Comparison of ENCODE assay signal across 27 mouse cellular contexts in genomic region chr9:104567096-104567495, GRCm38 (mm10). TPM values are rescaled to one million over a fixed set of nuclear protein-coding genes. Genes with fewer than 3 reads are reported as not detected.
DNase-seq lines count a peak whose midpoint lies in the region; ATAC-seq and TF ChIP-seq lines count a peak whose summit lies in the region.
"Had no signal": no experiment of that assay in that cellular context is flagged by ENCODE, and none has a peak within 500 bp of the region (broad histone marks: within the 10 kb centered on the region; RNA-seq: fewer than 3 reads in every experiment).

No protein-coding gene starts in this region.

- no peaks in the 10 kb centered on the region for H3K9me3 ChIP-seq in forebrain, embryonic 14.5 days (replicated peaks; ENCODE audit: control insufficient read depth, low read length)
- no peaks in the 10 kb centered on the region for H3K9me3 ChIP-seq in forebrain, embryonic 16.5 days (ENCODE audit: control insufficient read depth, low read length)
- H3K9me3 ChIP-seq in midbrain, embryonic 11.5 days (ENCODE audit: control insufficient read depth, low read length), result no peaks in the 10 kb centered on the region
- H3K9me3 ChIP-seq: embryonic facial prominence, embryonic 12.5 days; embryonic facial prominence, embryonic 15.5 days; forebrain, embryonic 15.5 days; heart, embryonic 12.5 days; heart, embryonic 15.5 days; hindbrain, embryonic 15.5 days had no signal

- H3K27ac ChIP-seq in forebrain, embryonic 14.5 days (ENCODE audit: low read depth, low read length), result no peak overlapping the region
- no peak overlapping the region for H3K27ac ChIP-seq in forebrain, embryonic 16.5 days (ENCODE audit: low read length)
- H3K27ac ChIP-seq in olfactory bulb, adult 2 months (ENCODE audit: insufficient read depth, low read depth, low read length), result peak overlapping the region; percentile 41; the same call in 1 of the 2 replicates
- no peak overlapping the region for H3K27ac ChIP-seq in midbrain, embryonic 11.5 days (ENCODE audit: low read depth, low read length)
- H3K27ac ChIP-seq: embryonic facial prominence, embryonic 12.5 days; embryonic facial prominence, embryonic 15.5 days; forebrain, embryonic 15.5 days; heart, embryonic 15.5 days; hindbrain, embryonic 15.5 days had no signal

- no peak overlapping the region for H3K9ac ChIP-seq in forebrain, embryonic 14.5 days (ENCODE audit: low read length)
- no peak overlapping the region for H3K9ac ChIP-seq in forebrain, embryonic 16.5 days (replicated peaks; ENCODE audit: low read depth, low read length)
- H3K9ac ChIP-seq in midbrain, embryonic 11.5 days (ENCODE audit: low read length), result no peak overlapping the region
- H3K9ac ChIP-seq: embryonic facial prominence, embryonic 12.5 days; embryonic facial prominence, embryonic 15.5 days; forebrain, embryonic 15.5 days; heart, embryonic 12.5 days; heart, embryonic 15.5 days; hindbrain, embryonic 15.5 days had no signal

- H3K36me3 ChIP-seq in forebrain, embryonic 14.5 days (ENCODE audit: control insufficient read depth, insufficient read depth, low read length), result no peaks in the 10 kb centered on the region
- H3K36me3 ChIP-seq in forebrain, embryonic 16.5 days (ENCODE audit: control insufficient read depth, insufficient read depth), result no peaks in the 10 kb centered on the region
- H3K36me3 ChIP-seq in midbrain, embryonic 11.5 days (ENCODE audit: control insufficient read depth, insufficient read depth, low read length), result no peaks in the 10 kb centered on the region
- H3K36me3 ChIP-seq: embryonic facial prominence, embryonic 12.5 days; embryonic facial prominence, embryonic 15.5 days; forebrain, embryonic 15.5 days; heart, embryonic 12.5 days; heart, embryonic 15.5 days; hindbrain, embryonic 15.5 days had no signal

- H3K4me3 ChIP-seq in forebrain, embryonic 14.5 days (ENCODE audit: low read depth, low read length), result no peak overlapping the region
- no peak overlapping the region for H3K4me3 ChIP-seq in forebrain, embryonic 16.5 days (replicated peaks; ENCODE audit: low read length)
- H3K4me3 ChIP-seq in olfactory bulb, adult 2 months (ENCODE audit: insufficient read depth, low read depth, low read length), result no peak overlapping the region
- H3K4me3 ChIP-seq in midbrain, embryonic 11.5 days (ENCODE audit: low read depth, low read length), result no peak overlapping the region
- H3K4me3 ChIP-seq: embryonic facial prominence, embryonic 12.5 days; embryonic facial prominence, embryonic 15.5 days; forebrain, embryonic 15.5 days; heart, embryonic 12.5 days; heart, embryonic 15.5 days; hindbrain, embryonic 15.5 days had no signal

- no peak for ATAC-seq in forebrain, embryonic 14.5 days
- ATAC-seq in forebrain, embryonic 16.5 days, result no peak
- ATAC-seq in midbrain, embryonic 11.5 days (ENCODE audit: low FRiP score), result no peak
- ATAC-seq: activated CD4-positive, CD25-positive, alpha-beta regulatory T cell, adult 4 months; forebrain, embryonic 15.5 days had no signal

- H3K4me1 ChIP-seq in forebrain, embryonic 14.5 days (ENCODE audit: control insufficient read depth, insufficient read depth, low read length), result no peaks in the 10 kb centered on the region
- peaks cover 16% of the 10 kb centered on the region for H3K4me1 ChIP-seq in forebrain, embryonic 16.5 days (replicated peaks; ENCODE audit: control insufficient read depth, insufficient read depth, low read length)
- peaks cover 8% of the 10 kb centered on the region for H3K4me1 ChIP-seq in olfactory bulb, adult 2 months (ENCODE audit: control insufficient read depth, insufficient read depth, low read length)
- H3K4me1 ChIP-seq in midbrain, embryonic 11.5 days (ENCODE audit: control insufficient read depth, insufficient read depth, low read length), result peaks cover 4% of the 10 kb centered on the region; the same call in 1 of the 2 replicates
- H3K4me1 ChIP-seq: embryonic facial prominence, embryonic 12.5 days; embryonic facial prominence, embryonic 15.5 days; heart, embryonic 15.5 days had no signal

- WGBS in forebrain, embryonic 14.5 days, result 68% methylated on average over 7 of the region's 7 CpGs
- 67% methylated on average over 7 of the region's 7 CpGs for WGBS in forebrain, embryonic 16.5 days
- WGBS in olfactory bulb, adult 2 months, result 43% methylated on average over 7 of the region's 7 CpGs
- WGBS in midbrain, embryonic 11.5 days, result 76% methylated on average over 7 of the region's 7 CpGs

- TF ChIP-seq POLR2A in olfactory bulb, adult 2 months (IDR thresholded peaks at IDR 0.05; ENCODE audit: insufficient read depth, low read depth, low read length), result no peak

- no peak overlapping the region for H3K4me2 ChIP-seq in forebrain, embryonic 14.5 days (ENCODE audit: low read length)
- no peak overlapping the region for H3K4me2 ChIP-seq in forebrain, embryonic 16.5 days (ENCODE audit: low read length)
- no peak overlapping the region for H3K4me2 ChIP-seq in midbrain, embryonic 11.5 days
- H3K4me2 ChIP-seq: embryonic facial prominence, embryonic 12.5 days; embryonic facial prominence, embryonic 15.5 days; forebrain, embryonic 15.5 days; heart, embryonic 12.5 days; heart, embryonic 15.5 days; hindbrain, embryonic 15.5 days had no signal

- peaks cover 6% of the 10 kb centered on the region; the same call in 1 of the 2 replicates for H3K27me3 ChIP-seq in forebrain, embryonic 14.5 days (replicated peaks; ENCODE audit: control insufficient read depth, insufficient read depth, low read length)
- H3K27me3 ChIP-seq in forebrain, embryonic 16.5 days (replicated peaks; ENCODE audit: control insufficient read depth, insufficient read depth, low read length), result peaks cover 3% of the 10 kb centered on the region; the same call in 1 of the 2 replicates
- peaks cover 9% of the 10 kb centered on the region; the same call in 1 of the 2 replicates for H3K27me3 ChIP-seq in midbrain, embryonic 11.5 days (ENCODE audit: control insufficient read depth, insufficient read depth, low read length)

- DNase-seq in forebrain, embryonic 14.5 days (ENCODE audit: low spot score), result peak; percentile 46
- peak; percentile 36 to 72 for DNase-seq in layer of hippocampus, adult 18-20 months (ENCODE audit: low spot score in 2 of 2)
- no peak for DNase-seq in layer of hippocampus, adult 9-10 months (ENCODE audit: low spot score)
- peak; percentile 21 to 29 for DNase-seq in layer of hippocampus, postnatal 10 days (ENCODE audit: low spot score in 2 of 2)
- DNase-seq in midbrain, embryonic 11.5 days (ENCODE audit: low spot score, missing footprints), result no peak
- no peak for DNase-seq in adrenal gland, postnatal 36 days
- DNase-seq: adrenal gland, adult 8-10 months; cerebellum, adult 11 months; cerebellum, adult 2 months; cerebellum, adult 9-11 months; cerebellum, postnatal 25 days; gastrocnemius, postnatal 10 days; heart, adult 11 months; heart, postnatal 14 days; heart, postnatal 4 days had no signal

- no peak for TF ChIP-seq CTCF in olfactory bulb, adult 2 months (IDR thresholded peaks at IDR 0.05; ENCODE audit: insufficient read depth, low read depth, low read length)

RNA-seq across cellular contexts. Expression of gene Cpne4, which starts 20.0 kb away (rescaled TPM):
- 15.6 and 19.2 TPM in 2 replicates for polyA plus RNA-seq in forebrain, embryonic 14.5 days (2014; fragmentation: Nextera tagmentation; extraction: Ambion mirVana)
- polyA plus RNA-seq in forebrain, embryonic 16.5 days (2015; fragmentation: Nextera tagmentation; extraction: Ambion mirVana), result 20.7 and 21.7 TPM in 2 replicates
- total RNA-seq in layer of hippocampus, adult 18-20 months (2021), result 100 to 1,000 TPM; 130 to 132 TPM
- total RNA-seq in layer of hippocampus, postnatal 10 days (2021), result 100 to 1,000 TPM; 112 to 118 TPM
- 310 and 404 TPM in 2 replicates for polyA plus RNA-seq in olfactory bulb, adult 2 months (2012; ENCODE audit: insufficient read depth, insufficient read length, low replicate concordance, missing spikeins)
- polyA plus RNA-seq in midbrain, embryonic 11.5 days (2014; fragmentation: Nextera tagmentation; extraction: Ambion mirVana), result 2.0 and 2.1 TPM in 2 replicates
- total RNA-seq in adrenal gland, postnatal 36 days (2021), result under 1 TPM; 0.16 to 0.17 TPM
- total RNA-seq: common myeloid progenitor, adult 5-6 weeks; gastrocnemius, adult 18-20 months; gastrocnemius, postnatal 4 days; heart, postnatal 4 days had no signal
- polyA plus RNA-seq: activated CD4-positive, CD25-positive, alpha-beta regulatory T cell, adult 4 months had no signal

Comparison
In these comparisons a context has a peak if more than half of its experiments do, and no peak if none do; other contexts are left out.
1. DNase-seq: peak in forebrain, embryonic 14.5 days (single experiment), layer of hippocampus, adult 18-20 months (2 of 2) and layer of hippocampus, postnatal 10 days (2 of 2); none in layer of hippocampus, adult 9-10 months (single experiment), midbrain, embryonic 11.5 days (single experiment) and adrenal gland, postnatal 36 days (0 of 2).
2. RNA of gene Cpne4, which starts 20.0 kb away (polyA plus RNA-seq): 310 to 404 TPM in olfactory bulb, adult 2 months; 20.7 to 21.7 TPM in forebrain, embryonic 16.5 days, 15.6 to 19.2 TPM in forebrain, embryonic 14.5 days and 2.0 to 2.1 TPM in midbrain, embryonic 11.5 days; every median in the first group is over 10 times any median in the second.